Mouse (Mus musculus): ENCODE measurements around the gene Stac2.

- no peak for TF ChIP-seq POLR2A (IDR thresholded peaks at IDR 0.05; ENCODE audit: borderline replicate concordance, extremely low read depth, insufficient read depth, insufficient read length, poor library complexity, severe bottlenecking)
- no peak for TF ChIP-seq CTCF (IDR thresholded peaks at IDR 0.05; ENCODE audit: borderline replicate concordance, extremely low read depth, insufficient read depth, insufficient read length)
Measured at GRCm38 (mm10) chr11:98086574-98086973, 33.3 kb upstream of the Stac2 start.
